Mouse (Mus musculus) layer of hippocampus, adult 11-12 months (tissue): Measurements from ENCODE around the gene Lrrk1.

Experiments
- DNase-seq: peaks from one replicate; pipeline ENCODE4 v3.0.0; 2022; ENCODE audit warnings: low spot score

Lrrk1 gene

GRCm38 (mm10) chr7:66387813-66388521 lies at the start of gene Lrrk1:
Gene Lrrk1 (minus strand): TSS chr7:66388350.
- DNase-seq: peak; percentile 21

GRCm38 (mm10) chr7:66434453-66434935 lies 46.3 kb upstream of the Lrrk1 start:
- peak; percentile 73 for DNase-seq

- no peak for DNase-seq
Measured at GRCm38 (mm10) chr7:66427437-66428161, 39.4 kb upstream of the Lrrk1 start, which contains the start of gene Aldh1a3. Gene Aldh1a3 (minus strand): TSS chr7:66427517.

GRCm38 (mm10) chr7:66427053-66427436 lies 38.9 kb upstream of the Lrrk1 start:
- DNase-seq: no peak

GRCm38 (mm10) chr7:66421903-66422302 lies 33.8 kb upstream of the Lrrk1 start:
- no peak for DNase-seq

- DNase-seq: no peak
Measured at GRCm38 (mm10) chr7:66418981-66419380, 30.8 kb upstream of the Lrrk1 start.

GRCm38 (mm10) chr7:66416829-66417228 lies 28.7 kb upstream of the Lrrk1 start:
- DNase-seq: no peak

- no peak for DNase-seq
Measured at GRCm38 (mm10) chr7:66413093-66413492, 24.9 kb upstream of the Lrrk1 start.

- peak; percentile 13 for DNase-seq
Measured at GRCm38 (mm10) chr7:66409433-66409832, 21.3 kb upstream of the Lrrk1 start.

- DNase-seq: no peak
Measured at GRCm38 (mm10) chr7:66406971-66407370, 18.8 kb upstream of the Lrrk1 start.

GRCm38 (mm10) chr7:66405951-66406721 lies 18.0 kb upstream of the Lrrk1 start:
- no peak for DNase-seq

GRCm38 (mm10) chr7:66405541-66405940 lies 17.4 kb upstream of the Lrrk1 start:
- no peak for DNase-seq

- DNase-seq: no peak
Measured at GRCm38 (mm10) chr7:66404802-66405201, 16.7 kb upstream of the Lrrk1 start.

GRCm38 (mm10) chr7:66404141-66404540 lies 16.0 kb upstream of the Lrrk1 start:
- DNase-seq: no peak

- DNase-seq: no peak
Measured at GRCm38 (mm10) chr7:66402876-66403275, 14.7 kb upstream of the Lrrk1 start.

- no peak for DNase-seq
Measured at GRCm38 (mm10) chr7:66401605-66402004, 13.5 kb upstream of the Lrrk1 start.

GRCm38 (mm10) chr7:66397288-66397687 lies 9.1 kb upstream of the Lrrk1 start:
- no peak for DNase-seq

- peak; percentile 75 for DNase-seq
Measured at GRCm38 (mm10) chr7:66388621-66389532, 727 bp upstream of the Lrrk1 start.

GRCm38 (mm10) chr7:66387419-66387812 lies 734 bp downstream of the Lrrk1 start:
- DNase-seq: no peak

GRCm38 (mm10) chr7:66386411-66386810 lies 1.7 kb downstream of the Lrrk1 start:
- DNase-seq: no peak

- DNase-seq: no peak
Measured at GRCm38 (mm10) chr7:66385826-66386225, 2.3 kb downstream of the Lrrk1 start.
